Mouse (Mus musculus): ENCODE results near the gene Usp25. TPM values are rescaled to one million over a fixed set of nuclear protein-coding genes. Genes with fewer than 3 reads are reported as not detected.

Usp25 gene
- total RNA-seq (2021) = 10 to 100 TPM; 39.5 to 45.6 TPM
- long read RNA-seq, experiment 1, full-length matches to known transcripts = 20 of 26 reads
- long read RNA-seq, experiment 1, partial matches to known transcripts = 4 of 26 reads
- long read RNA-seq, experiment 1, other reads (novel, unspliced or antisense) = 2 of 26 reads
- long read RNA-seq, experiment 2, full-length matches to known transcripts = 16 of 35 reads
- long read RNA-seq, experiment 2, partial matches to known transcripts = 19 of 35 reads
- long read RNA-seq, experiment 2, other reads (novel, unspliced or antisense) = 0 of 35 reads

DNA sequence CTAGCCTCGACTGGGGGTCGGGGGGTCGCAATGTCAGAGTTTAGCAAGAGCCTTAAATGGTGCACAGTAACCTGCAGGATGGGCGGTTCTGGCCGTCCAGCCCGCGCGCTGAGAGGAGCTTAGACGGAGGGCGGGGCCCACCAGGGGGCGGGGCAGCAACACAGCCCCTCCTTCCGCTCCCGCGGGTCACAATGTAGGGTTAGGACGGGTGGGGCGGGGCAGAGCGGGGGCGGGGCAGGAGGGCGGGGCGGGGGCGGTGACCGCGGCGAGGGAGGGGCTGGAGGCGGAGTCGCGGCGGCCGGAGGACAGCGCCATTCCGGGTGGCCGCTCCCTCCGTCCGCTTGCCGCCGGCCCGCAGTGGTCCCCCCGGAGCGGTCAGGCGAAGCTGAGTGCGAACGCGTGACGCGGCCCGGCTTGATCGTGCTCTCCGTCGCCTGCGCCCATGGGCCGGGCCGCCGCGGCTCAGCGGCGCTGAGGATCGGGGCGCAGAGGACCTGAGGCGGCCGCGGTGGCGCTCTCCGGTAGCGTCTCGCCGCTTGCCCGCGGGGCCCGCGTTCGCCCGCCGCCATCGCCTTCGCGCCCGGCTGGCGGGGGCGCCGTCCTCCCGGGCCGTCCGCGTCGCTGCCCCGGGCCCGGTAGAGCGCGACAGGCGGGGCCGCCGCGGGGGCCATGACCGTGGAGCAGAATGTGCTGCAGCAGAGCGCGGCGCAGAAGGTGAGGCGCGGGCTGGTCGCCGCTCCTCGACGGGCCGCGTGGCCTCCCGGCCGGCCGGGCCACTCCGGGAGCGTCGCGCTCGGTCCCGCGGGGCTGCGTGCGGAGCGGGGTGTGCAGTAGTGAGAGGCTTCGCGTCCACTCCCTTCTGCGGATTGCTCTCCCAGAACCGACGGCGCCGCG is at the start of gene Usp25:
Usp25 (plus strand) TSS at position 280 of the 894 bp plus-strand sequence.
- peak; percentile 87 to 88 for DNase-seq (ENCODE audit: low spot score in 2 of 2)

- no peak for DNase-seq (ENCODE audit: low spot score in 2 of 2)
Observed at GRCm38 (mm10) chr16:76967593-76968275, 45.8 kb upstream of the Usp25 start.

- no peak for DNase-seq (ENCODE audit: low spot score in 2 of 2)
Observed at GRCm38 (mm10) chr16:76971211-76971610, 42.3 kb upstream of the Usp25 start.

GRCm38 (mm10) chr16:76976787-76977430 is 36.6 kb upstream of the Usp25 start:
- no peak for DNase-seq (ENCODE audit: low spot score in 2 of 2)

DNA sequence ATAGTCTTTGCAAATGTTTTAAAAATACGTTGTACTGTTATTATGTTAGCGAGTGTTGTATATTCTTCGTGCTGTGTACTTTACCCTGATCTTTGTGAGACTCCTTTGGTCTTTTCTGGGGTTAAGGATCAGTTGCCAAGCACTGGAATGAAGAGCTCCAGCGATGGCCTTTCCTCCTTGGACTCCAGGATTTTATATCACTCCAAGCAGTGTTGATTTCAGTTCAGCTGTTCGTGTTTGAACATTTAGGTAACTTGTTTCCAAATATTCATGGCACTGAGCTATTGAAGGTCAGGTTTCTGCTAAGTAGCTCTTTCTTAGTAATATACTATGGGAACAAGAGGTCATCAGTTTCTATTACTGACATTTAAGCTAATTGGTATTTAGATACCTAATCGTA is 29.8 kb upstream of the Usp25 start:
- DNase-seq (ENCODE audit: low spot score in 2 of 2) = no peak

GRCm38 (mm10) chr16:76987711-76988110 is 25.8 kb upstream of the Usp25 start:
- no peak for DNase-seq (ENCODE audit: low spot score in 2 of 2)

- DNase-seq (ENCODE audit: low spot score in 2 of 2) = no peak
Observed at GRCm38 (mm10) chr16:77003900-77004299, 9.6 kb upstream of the Usp25 start.

- DNase-seq (ENCODE audit: low spot score in 2 of 2) = no peak
Observed at GRCm38 (mm10) chr16:77009173-77009572, 4.3 kb upstream of the Usp25 start.

DNA sequence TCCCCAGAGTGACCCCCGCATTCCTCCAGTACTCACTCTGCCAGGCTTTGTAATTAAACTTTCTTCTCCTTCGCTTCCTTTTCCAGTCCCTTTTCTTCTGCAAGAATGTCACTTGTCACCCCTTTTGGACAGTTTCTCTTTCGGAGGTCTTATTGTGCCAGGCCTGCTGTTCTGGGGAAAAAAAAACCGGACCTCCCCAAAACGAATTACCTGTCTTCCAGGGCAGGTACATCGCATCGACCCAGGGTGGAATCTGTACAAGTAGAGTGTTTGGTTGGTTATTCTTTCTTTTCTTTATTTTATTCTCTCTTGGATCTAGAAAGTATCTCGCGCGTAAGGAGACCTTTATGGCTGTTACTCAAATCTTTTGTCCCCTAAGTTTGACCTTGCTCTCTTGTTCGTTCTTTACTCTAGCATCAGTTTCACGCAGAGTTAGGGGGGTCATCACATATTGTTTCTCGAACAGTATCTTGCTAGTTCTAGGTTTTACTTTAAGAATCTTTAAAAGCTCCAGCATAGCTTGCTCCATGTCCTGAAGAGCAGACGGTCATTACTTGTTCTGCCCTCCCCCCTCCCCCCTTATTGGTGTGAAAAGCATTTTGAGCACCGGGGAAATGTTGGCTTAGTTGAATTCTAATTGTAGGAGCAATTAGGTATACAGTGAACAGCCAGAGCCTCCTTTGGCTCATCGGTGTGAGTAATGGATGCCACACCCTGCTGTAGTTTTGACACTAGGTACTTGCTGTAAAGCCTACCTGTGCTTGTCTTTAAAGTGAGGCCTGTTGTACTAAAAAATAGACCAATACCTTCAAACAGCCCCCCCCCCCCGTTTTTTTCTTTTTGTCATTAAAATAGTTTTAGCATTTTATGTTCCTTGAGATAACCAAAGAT is 1.1 kb downstream of the Usp25 start:
- no peak for DNase-seq (ENCODE audit: low spot score in 2 of 2)

- no peak for DNase-seq (ENCODE audit: low spot score in 2 of 2)
Observed at GRCm38 (mm10) chr16:77015380-77016346, 2.2 kb downstream of the Usp25 start.

- DNase-seq (ENCODE audit: low spot score in 2 of 2) = no peak
Observed at GRCm38 (mm10) chr16:77017931-77018330, 4.4 kb downstream of the Usp25 start.

DNA sequence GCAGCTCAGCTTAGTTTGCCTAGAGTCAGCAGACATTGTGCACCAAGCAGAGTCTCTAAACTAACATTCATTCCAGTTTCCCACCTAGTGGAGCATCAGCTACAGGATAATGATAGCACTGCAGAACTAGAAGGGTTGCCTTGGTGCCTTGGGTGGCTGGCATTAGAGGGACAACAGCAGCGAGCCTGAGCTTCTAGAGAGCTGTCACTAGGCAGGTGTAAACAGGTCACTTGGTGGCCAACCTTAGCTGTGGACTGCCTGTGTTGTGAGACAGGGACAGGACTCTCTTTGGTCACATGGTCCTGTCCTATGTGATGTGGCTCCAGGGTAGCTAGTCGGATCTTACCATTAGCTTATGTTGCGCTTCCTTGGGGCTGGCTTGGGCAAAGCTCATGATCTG is 6.7 kb downstream of the Usp25 start:
- no peak for DNase-seq (ENCODE audit: low spot score in 2 of 2)

GRCm38 (mm10) chr16:77023627-77024379 is 10.3 kb downstream of the Usp25 start:
- no peak for DNase-seq (ENCODE audit: low spot score in 2 of 2)

GRCm38 (mm10) chr16:77026099-77026498 is 12.6 kb downstream of the Usp25 start:
- DNase-seq (ENCODE audit: low spot score in 2 of 2) = no peak

DNA sequence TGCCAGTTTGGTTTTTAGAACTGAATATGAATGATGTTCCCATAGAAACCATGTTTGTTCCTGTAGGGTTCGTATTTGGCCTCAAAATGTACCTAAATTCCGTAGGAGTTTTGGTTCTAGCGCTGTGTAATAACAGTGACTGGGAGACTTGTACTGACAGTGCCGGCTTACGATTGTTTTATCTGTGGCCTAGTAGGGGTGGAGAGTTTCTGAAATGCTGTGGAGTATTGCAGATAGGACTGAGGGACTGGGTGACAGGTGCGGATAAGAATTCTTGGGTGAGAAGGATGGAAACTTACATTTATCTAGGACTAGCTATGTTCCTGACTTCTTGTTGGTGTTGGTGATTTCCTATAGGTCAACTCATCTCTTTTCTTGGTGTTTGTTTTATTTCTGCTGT is 13.4 kb downstream of the Usp25 start:
- no peak for DNase-seq (ENCODE audit: low spot score in 2 of 2)

DNA sequence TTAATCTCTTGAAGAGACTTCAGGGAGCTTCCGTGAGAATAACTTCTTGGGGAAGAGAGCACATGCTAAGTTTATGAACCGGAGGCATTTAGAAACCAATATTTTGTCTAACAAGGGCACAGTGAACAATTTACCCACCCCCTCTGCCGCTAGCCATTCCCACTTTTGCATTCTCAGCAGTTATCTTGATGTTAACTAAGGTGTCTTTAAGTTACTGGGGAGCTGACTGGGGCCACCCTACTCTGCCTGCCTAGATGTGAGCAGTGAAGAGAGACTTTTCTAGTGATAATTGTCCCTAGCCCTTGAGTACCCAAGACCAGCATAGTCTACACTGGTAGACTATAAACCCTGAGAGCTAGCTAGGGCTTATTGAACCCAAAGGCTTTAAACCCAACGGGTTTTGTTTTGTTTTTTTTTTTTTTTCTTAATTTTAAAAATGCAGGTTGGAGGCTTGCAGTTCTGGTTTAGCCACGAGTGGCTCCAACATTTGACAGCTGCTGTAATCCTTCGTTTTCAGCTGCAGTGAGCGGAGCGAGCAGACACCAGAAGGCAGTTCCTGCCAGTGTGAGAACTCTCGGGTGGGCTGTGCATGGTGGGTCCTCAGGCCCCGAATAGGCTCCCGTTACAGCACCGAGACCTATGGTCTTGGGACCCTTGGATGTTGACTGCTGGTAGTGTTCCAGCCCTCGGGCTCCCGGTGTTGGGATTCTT is 14.6 kb downstream of the Usp25 start:
- DNase-seq (ENCODE audit: low spot score in 2 of 2) = no peak

DNA sequence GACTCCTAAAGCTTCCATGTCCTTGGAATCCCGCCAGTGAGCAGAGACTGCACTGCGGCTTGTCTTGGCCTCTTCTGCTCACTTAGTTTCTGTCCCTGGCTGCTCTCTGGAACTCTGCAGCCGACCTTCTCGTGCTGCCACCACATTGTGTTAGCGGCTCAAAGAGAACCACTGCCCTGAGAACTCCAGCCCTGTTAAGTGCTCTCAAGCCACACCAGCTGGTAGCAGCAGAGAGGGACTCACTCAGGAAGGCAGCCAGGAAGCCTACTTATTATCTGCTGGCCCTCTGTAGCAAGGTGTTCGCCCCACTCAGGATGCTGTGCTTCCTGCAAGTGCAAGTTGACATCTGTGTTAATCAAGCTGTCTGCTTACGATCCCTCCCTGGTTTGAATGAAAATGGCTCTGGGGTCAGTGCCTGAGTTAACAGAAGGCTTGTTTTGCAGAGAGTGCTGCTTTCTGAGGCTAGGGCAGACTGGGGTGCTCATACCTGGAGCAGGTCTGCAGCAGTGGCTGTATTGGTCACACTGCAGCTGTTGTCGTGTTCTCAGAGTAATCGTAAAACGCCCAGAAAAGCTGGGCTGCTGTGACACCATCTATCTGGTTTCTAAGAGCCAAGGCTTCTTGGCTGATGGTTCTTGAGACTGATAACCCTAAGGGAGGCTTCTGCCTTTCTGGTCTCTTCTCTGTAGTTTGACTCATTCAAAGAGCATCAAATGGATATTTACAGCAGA is 15.3 kb downstream of the Usp25 start:
- peak; percentile 46 to 49 for DNase-seq (ENCODE audit: low spot score in 2 of 2)
